Mouse (Mus musculus): ENCODE measurements around the gene Polr1c. TPM values are rescaled to one million over a fixed set of nuclear protein-coding genes. Genes with fewer than 3 reads are reported as not detected.

Gene Polr1c
- polyA plus RNA-seq, 1 experiment, result 62.5 TPM

DNA sequence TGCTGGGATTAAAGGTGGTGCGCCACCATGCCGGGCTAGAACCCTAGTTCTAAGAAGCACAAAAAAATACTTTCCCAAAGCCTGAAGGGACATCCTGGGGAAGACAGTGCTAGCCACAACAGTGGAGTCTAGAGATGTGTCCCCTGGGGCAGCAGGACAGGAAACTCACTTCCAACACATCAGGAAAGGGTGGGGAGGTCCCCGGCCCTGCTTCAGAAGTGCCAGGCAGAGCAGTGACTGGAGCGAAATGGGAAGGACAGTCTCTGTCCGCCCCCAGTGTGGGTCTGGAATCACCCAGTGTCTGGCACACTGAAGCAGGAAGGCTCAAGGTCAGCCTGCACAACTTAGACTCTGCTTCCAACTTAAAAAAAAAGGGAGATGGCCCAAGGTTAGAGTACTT is 24.8 kb upstream of the Polr1c start:
- WGBS, result 88% methylated on average over 5 of the region's 5 CpGs
- DNase-seq, result no peak
- no peaks in the 10 kb centered on the region for H3K4me1 ChIP-seq (ENCODE audit: control insufficient read depth, insufficient read depth, low read length)
- H3K4me3 ChIP-seq (replicated peaks; ENCODE audit: insufficient read depth, low read depth, low read length), result no peak overlapping the region
- TF ChIP-seq POLR2A (IDR thresholded peaks at IDR 0.05; ENCODE audit: borderline replicate concordance, insufficient read depth, low read length) (no peak), CTCF (IDR thresholded peaks at IDR 0.05; ENCODE audit: borderline replicate concordance, insufficient read depth, low read depth, low read length) (no peak)
- no peaks in the 10 kb centered on the region for H3K27me3 ChIP-seq (ENCODE audit: control insufficient read depth, insufficient read depth, low read length)
- H3K27ac ChIP-seq (ENCODE audit: insufficient read depth, low read length), result no peak overlapping the region

DNA sequence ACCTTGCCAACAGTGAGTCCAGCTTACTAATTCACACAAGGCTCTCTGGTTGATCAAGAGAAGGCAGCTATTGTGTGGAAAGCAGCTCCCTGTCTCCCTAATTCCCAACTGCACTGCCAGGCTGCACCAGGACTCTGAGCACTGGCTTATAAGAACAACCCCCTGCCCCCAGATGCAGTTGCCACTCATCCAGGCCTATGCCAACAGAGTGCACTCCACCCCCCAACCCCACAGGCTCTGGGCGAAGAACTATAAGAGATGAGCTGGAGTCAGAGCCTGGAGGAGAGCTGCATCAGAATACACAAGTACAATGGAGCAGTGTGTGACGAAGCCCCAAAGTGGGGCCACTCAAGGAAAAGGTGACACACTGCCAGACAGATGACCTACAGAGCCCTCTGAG is 24.2 kb upstream of the Polr1c start:
- WGBS, result 84% methylated on average over 2 of the region's 2 CpGs
- TF ChIP-seq CTCF (IDR thresholded peaks at IDR 0.05; ENCODE audit: borderline replicate concordance, insufficient read depth, low read depth, low read length) (no peak), POLR2A (IDR thresholded peaks at IDR 0.05; ENCODE audit: borderline replicate concordance, insufficient read depth, low read length) (no peak)
- peak in 1 of 2 experiments; percentile 20 for DNase-seq
- Histone ChIP-seq H3K27ac (ENCODE audit: insufficient read depth, low read length) (no peak overlapping the region), H3K4me3 (replicated peaks; ENCODE audit: insufficient read depth, low read depth, low read length) (no peak overlapping the region), H3K27me3 (ENCODE audit: control insufficient read depth, insufficient read depth, low read length) (no peaks in the 10 kb centered on the region), H3K4me1 (ENCODE audit: control insufficient read depth, insufficient read depth, low read length) (no peaks in the 10 kb centered on the region)

DNA sequence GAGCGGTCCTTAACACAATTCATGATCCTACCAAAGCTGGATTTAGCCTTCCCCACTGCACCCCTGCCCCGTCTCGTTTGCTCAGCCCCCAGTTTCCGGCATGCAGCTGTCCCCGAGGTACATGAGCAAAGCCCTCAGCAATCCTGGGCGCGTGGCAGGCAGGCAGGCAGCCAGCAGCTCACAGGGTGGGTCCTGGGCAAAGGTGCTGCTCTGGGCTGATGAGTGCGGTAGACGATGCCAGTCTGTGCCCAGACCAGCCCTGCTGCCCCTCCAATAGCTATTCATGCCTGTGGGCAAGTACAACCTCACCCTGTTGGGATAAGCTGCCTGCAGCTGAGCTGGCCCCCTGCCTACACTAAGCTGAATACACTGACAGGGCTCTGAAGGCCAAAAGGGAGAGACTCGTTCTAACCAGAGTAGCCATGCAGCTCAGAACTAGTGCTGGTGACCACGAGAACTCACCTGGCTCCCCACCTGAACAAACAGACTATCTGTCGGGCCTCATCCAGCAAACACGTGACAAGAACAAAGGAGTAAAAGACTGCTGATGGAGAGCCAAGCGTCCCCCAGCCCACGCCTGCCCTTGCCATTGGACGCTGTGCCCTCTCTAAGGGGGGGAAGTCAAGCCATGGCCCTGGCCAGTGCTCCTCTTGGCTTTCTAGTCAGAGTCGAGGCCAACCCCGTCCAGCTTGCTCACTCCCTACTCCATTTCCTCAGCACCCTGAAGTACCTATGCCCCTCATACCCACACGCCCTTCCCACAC is 22.1 kb upstream of the Polr1c start:
- Histone ChIP-seq H3K4me3 (replicated peaks; ENCODE audit: insufficient read depth, low read depth, low read length) (no peak overlapping the region), H3K27ac (ENCODE audit: insufficient read depth, low read length) (no peak overlapping the region), H3K27me3 (ENCODE audit: control insufficient read depth, insufficient read depth, low read length) (no peaks in the 10 kb centered on the region), H3K4me1 (ENCODE audit: control insufficient read depth, insufficient read depth, low read length) (no peaks in the 10 kb centered on the region)
- TF ChIP-seq CTCF (IDR thresholded peaks at IDR 0.05; ENCODE audit: borderline replicate concordance, insufficient read depth, low read depth, low read length), result no peak
- no peak for TF ChIP-seq POLR2A (IDR thresholded peaks at IDR 0.05; ENCODE audit: borderline replicate concordance, insufficient read depth, low read length)
- peak in 1 of 2 experiments; percentile 17 for DNase-seq
- 53% methylated on average over 19 of the region's 19 CpGs for WGBS

DNA sequence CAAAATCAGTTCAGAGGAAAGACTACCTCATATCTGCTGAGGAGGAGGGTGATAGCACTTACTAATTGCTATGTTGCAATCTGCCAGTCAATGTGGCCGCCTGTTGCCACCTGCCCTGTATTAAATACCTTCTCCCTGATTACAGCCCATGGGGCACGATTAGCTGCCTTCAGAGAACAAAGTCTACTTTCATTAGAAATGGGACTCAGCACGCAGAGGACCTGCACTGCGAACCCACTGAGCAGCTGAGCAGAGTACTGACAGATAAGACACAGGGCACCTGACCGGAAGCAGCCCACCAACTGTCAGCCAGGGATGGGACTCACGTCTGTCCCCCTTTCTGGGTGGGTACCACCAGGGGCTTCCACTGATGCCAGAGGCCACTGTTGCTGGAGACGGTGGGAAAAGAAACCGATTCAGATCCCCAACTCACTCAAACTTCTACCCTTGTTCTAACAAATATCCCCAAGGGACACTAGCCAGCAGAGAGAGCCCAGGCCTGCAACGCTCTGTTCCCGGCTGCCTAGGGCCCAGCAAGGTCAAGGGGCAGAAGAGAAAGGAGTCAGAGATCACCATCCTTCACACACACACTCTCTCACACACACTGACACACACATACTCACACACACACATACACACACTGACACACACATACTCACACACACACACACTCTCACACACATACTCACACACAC is 20.3 kb upstream of the Polr1c start:
- H3K27ac ChIP-seq (ENCODE audit: insufficient read depth, low read length), result no peak overlapping the region
- no peak for DNase-seq
- no peaks in the 10 kb centered on the region for H3K4me1 ChIP-seq (ENCODE audit: control insufficient read depth, insufficient read depth, low read length)
- no peaks in the 10 kb centered on the region for H3K27me3 ChIP-seq (ENCODE audit: control insufficient read depth, insufficient read depth, low read length)
- no peak overlapping the region for H3K4me3 ChIP-seq (replicated peaks; ENCODE audit: insufficient read depth, low read depth, low read length)
- WGBS, result 75% methylated on average over 10 of the region's 10 CpGs
- TF ChIP-seq CTCF (IDR thresholded peaks at IDR 0.05; ENCODE audit: borderline replicate concordance, insufficient read depth, low read depth, low read length), result no peak
- no peak for TF ChIP-seq POLR2A (IDR thresholded peaks at IDR 0.05; ENCODE audit: borderline replicate concordance, insufficient read depth, low read length)

DNA sequence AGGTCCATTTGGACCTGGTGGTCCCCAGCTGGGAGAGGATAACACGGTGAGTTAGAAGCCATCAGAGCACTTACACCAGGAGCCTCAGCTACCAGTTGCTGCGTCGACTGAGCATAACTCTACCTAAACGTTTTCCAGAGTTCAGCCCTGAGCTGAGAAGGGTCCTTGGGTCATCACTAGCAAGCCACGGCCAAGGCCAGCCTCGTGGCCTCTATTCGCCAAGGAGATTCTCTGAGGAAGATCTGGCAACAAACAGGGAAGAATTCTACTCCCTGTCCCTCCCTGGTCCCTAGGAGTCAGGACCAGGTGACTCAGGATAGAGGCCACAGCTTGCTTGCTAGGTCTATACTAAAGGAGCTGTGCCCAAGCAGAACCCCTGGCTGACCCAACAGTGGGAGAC is 19.7 kb upstream of the Polr1c start:
- TF ChIP-seq POLR2A (IDR thresholded peaks at IDR 0.05; ENCODE audit: borderline replicate concordance, insufficient read depth, low read length) (no peak), CTCF (IDR thresholded peaks at IDR 0.05; ENCODE audit: borderline replicate concordance, insufficient read depth, low read depth, low read length) (no peak)
- Histone ChIP-seq H3K27ac (ENCODE audit: insufficient read depth, low read length) (no peak overlapping the region), H3K4me3 (replicated peaks; ENCODE audit: insufficient read depth, low read depth, low read length) (no peak overlapping the region), H3K4me1 (ENCODE audit: control insufficient read depth, insufficient read depth, low read length) (no peaks in the 10 kb centered on the region), H3K27me3 (ENCODE audit: control insufficient read depth, insufficient read depth, low read length) (no peaks in the 10 kb centered on the region)
- no peak for DNase-seq
- 84% methylated on average over 7 of the region's 7 CpGs for WGBS

DNA sequence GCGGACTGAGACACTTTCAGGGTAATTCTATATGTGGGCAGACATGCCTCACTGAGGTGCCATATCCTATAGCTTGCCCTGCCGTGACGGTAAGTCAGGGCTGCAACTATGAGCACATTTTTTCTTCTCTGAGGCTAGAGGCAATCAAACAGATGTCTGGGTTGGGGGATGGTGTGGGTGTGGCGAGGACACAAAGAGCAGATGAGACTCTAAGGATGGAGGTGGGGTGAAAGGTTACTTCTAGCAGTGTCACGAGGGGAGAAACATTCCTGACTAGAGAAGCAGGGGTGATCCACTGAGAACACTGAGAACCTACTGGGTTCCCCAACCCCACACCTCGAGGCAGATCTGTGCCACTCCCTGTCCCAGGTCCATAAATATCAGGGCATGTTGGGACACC is 19.1 kb upstream of the Polr1c start:
- Histone ChIP-seq H3K27me3 (ENCODE audit: control insufficient read depth, insufficient read depth, low read length) (no peaks in the 10 kb centered on the region), H3K4me1 (ENCODE audit: control insufficient read depth, insufficient read depth, low read length) (no peaks in the 10 kb centered on the region), H3K4me3 (replicated peaks; ENCODE audit: insufficient read depth, low read depth, low read length) (no peak overlapping the region), H3K27ac (ENCODE audit: insufficient read depth, low read length) (no peak overlapping the region)
- 74% methylated on average over 6 of the region's 6 CpGs for WGBS
- TF ChIP-seq CTCF (IDR thresholded peaks at IDR 0.05; ENCODE audit: borderline replicate concordance, insufficient read depth, low read depth, low read length), result no peak
- TF ChIP-seq POLR2A (IDR thresholded peaks at IDR 0.05; ENCODE audit: borderline replicate concordance, insufficient read depth, low read length), result no peak
- DNase-seq, result no peak

DNA sequence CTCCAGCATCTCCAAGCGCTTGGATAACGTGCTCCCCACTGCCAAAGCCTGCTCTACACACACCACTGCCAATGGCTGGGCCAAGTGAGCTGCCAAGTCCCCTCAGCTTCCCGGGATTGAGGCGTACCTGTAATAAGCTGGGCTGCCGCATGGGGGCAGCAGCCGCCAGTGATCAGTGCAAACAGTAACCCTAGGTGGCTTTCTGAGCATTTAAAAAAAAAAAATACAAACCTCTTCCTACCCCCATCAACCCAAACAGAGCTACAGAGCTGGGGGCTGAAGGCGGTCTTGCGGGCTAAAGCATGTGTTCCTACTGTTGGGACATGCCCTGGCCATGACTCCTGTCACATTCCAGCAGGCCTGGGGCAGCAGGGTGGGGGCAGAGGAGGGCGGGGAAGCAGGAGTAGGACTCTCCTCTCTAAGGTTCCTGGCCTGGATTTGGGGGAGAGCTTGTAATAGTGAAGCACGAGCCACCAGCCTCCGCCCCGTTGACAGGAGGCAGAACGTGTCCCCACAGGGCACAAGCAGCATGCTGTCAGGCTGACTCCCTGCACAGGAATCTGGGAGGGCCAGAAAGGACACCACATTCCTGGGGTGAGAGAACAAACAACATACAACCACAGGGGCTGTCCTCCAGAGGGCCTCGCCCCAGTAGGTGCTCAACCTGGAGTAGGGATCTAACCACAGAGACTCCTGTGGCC is 18.2 kb upstream of the Polr1c start:
- H3K27ac ChIP-seq (ENCODE audit: insufficient read depth, low read length), result no peak overlapping the region
- peak; percentile 87 to 89 for DNase-seq
- H3K27me3 ChIP-seq (ENCODE audit: control insufficient read depth, insufficient read depth, low read length), result no peaks in the 10 kb centered on the region
- TF ChIP-seq POLR2A (IDR thresholded peaks at IDR 0.05; ENCODE audit: borderline replicate concordance, insufficient read depth, low read length) (no peak), CTCF (IDR thresholded peaks at IDR 0.05; ENCODE audit: borderline replicate concordance, insufficient read depth, low read depth, low read length) (peak; percentile 87)
- H3K4me1 ChIP-seq (ENCODE audit: control insufficient read depth, insufficient read depth, low read length), result no peaks in the 10 kb centered on the region
- WGBS, result 18% methylated on average over 14 of the region's 14 CpGs
- no peak overlapping the region for H3K4me3 ChIP-seq (replicated peaks; ENCODE audit: insufficient read depth, low read depth, low read length)
